Mouse (Mus musculus) small intestine, adult 2 months (tissue): Measurements from ENCODE around the gene A930017K11Rik. TPM values are rescaled to one million over a fixed set of nuclear protein-coding genes. Genes with fewer than 3 reads are reported as not detected.
A peak's percentile ranks its signal among the peaks of the same experiment; 100 is the strongest.

Experiments
- H3K27ac ChIP-seq: fragments of 200-500 bp; 2 replicates; pipeline ENCODE4 v1.5.1; 2012; ENCODE audit warnings: low read depth, low read length, control low read depth, inconsistent platforms; ENCODE audit not compliant: insufficient read depth
- H3K27me3 ChIP-seq: fragments of 200-500 bp; 2 replicates; pipeline ENCODE4 v1.6.1; 2012; ENCODE audit warnings: mild to moderate bottlenecking, moderate library complexity, low read length, inconsistent platforms; ENCODE audit not compliant: control insufficient read depth, insufficient read depth
- H3K36me3 ChIP-seq: fragments of 200-500 bp; 2 replicates; pipeline ENCODE4 v1.6.1; 2012; ENCODE audit warnings: mild to moderate bottlenecking, low read length, control low read depth, inconsistent platforms; ENCODE audit not compliant: control insufficient read depth, insufficient read depth
- H3K4me1 ChIP-seq: fragments of 200-500 bp; 2 replicates; pipeline ENCODE4 v1.6.1; 2012; ENCODE audit warnings: low read length, inconsistent platforms, mixed read lengths; ENCODE audit not compliant: control insufficient read depth, insufficient read depth, insufficient read length
- H3K4me3 ChIP-seq: fragments of 200-500 bp; 2 replicates; pipeline ENCODE4 v1.5.1; 2012; ENCODE audit warnings: low read depth, mild to moderate bottlenecking, control low read depth, inconsistent platforms, low read length, moderate library complexity
- CTCF ChIP-seq: fragments of 200-500 bp; IDR thresholded peaks from 2 replicates; pipeline ENCODE4 v1.5.1; 2012; ENCODE audit warnings: low read depth, mild to moderate bottlenecking, control low read depth, inconsistent platforms, low read length, moderate library complexity, mixed read lengths; ENCODE audit not compliant: insufficient replicate concordance, insufficient read length; ENCODE audit errors: extremely low read depth
- POLR2A ChIP-seq: fragments of 200-500 bp; IDR thresholded peaks from 2 replicates; pipeline ENCODE4 v1.6.1; 2012; ENCODE audit warnings: low read depth, mild to moderate bottlenecking, control low read depth, inconsistent platforms, low read length, moderate library complexity
- WGBS: fragments of 180-500 bp; shearing (Covaris S2); methylation state at CpG from one replicate; pipeline ENCODE4 v1.1.7; 2018; 5-methylcytosine and 5-hydroxymethylcytosine counted together
- polyA plus RNA-seq: library from polyadenylated mRNA; depleted of rRNA; stranded (reverse); fragments of >200 nt; gene quantifications from 2 replicates; pipeline ENCODE4 v1.2.3, GENCODE M21; 2012

Gene A930017K11Rik
- polyA plus RNA-seq, 1 experiment, result not detected

GRCm38 (mm10) chr17:25922120-25922519 lies 30.2 kb downstream of the A930017K11Rik start:
- peaks cover 5% of the 10 kb centered on the region; the same call in 1 of the 2 replicates for H3K36me3 ChIP-seq
- peaks cover 16% of the 10 kb centered on the region; the same call in 1 of the 2 replicates for H3K4me1 ChIP-seq
- no peaks in the 10 kb centered on the region for H3K27me3 ChIP-seq
- H3K4me3 ChIP-seq, result no peak overlapping the region
- TF ChIP-seq CTCF (no peak), POLR2A (no peak)
- WGBS, result 51% methylated on average over 5 of the region's 5 CpGs
- H3K27ac ChIP-seq, result no peak overlapping the region

- Histone ChIP-seq H3K4me1 (peaks cover 20% of the 10 kb centered on the region; the same call in 1 of the 2 replicates), H3K27ac (peak overlapping the region; percentile 97), H3K27me3 (no peaks in the 10 kb centered on the region), H3K4me3 (peak overlapping the region; percentile 74), H3K36me3 (no peaks in the 10 kb centered on the region)
- under 1% methylated on average over 40 of the region's 40 CpGs for WGBS
- TF ChIP-seq CTCF (no peak), POLR2A (peak; percentile 53; the same call in 1 of the 2 replicates)
These were observed 32.4 kb downstream of the A930017K11Rik start for GRCm38 (mm10) chr17:25919786-25920642.

GRCm38 (mm10) chr17:25919144-25919785 lies 33.1 kb downstream of the A930017K11Rik start, which contains the start of gene Rab40c:
TSS of gene Rab40c (minus strand) at chr17:25919727.
- 1% methylated on average over 77 of the region's 78 CpGs for WGBS

GRCm38 (mm10) chr17:25918037-25918750 lies 34.2 kb downstream of the A930017K11Rik start:
- peak overlapping the region; percentile 59 for H3K27ac ChIP-seq
- H3K27me3 ChIP-seq, result no peaks in the 10 kb centered on the region
- peaks cover 32% of the 10 kb centered on the region; the same call in 1 of the 2 replicates for H3K4me1 ChIP-seq
- TF ChIP-seq CTCF (no peak), POLR2A (no peak)
- H3K36me3 ChIP-seq, result no peaks in the 10 kb centered on the region
- 74% methylated on average over 9 of the region's 9 CpGs for WGBS
- peak overlapping the region; percentile 13 for H3K4me3 ChIP-seq

More at GRCm38 (mm10) chr17:25919144-25919785, 33.1 kb downstream of the A930017K11Rik start, which contains the start of gene Rab40c:
- no peaks in the 10 kb centered on the region for H3K27me3 ChIP-seq
- TF ChIP-seq POLR2A, result no peak
- peak within 1 kb of the TSS; percentile 97 for H3K27ac ChIP-seq
- peaks cover 24% of the 10 kb centered on the region; the same call in 1 of the 2 replicates for H3K4me1 ChIP-seq
- H3K4me3 ChIP-seq, result peak within 1 kb of the TSS; percentile 96
- no peaks in the 10 kb centered on the region for H3K36me3 ChIP-seq

- WGBS, result 24% methylated on average over 8 of the region's 8 CpGs
- no peak overlapping the region for H3K4me3 ChIP-seq
- H3K27me3 ChIP-seq, result no peaks in the 10 kb centered on the region
- H3K27ac ChIP-seq, result peak overlapping the region; percentile 59
- TF ChIP-seq POLR2A (no peak), CTCF (no peak)
- H3K36me3 ChIP-seq, result no peaks in the 10 kb centered on the region
- H3K4me1 ChIP-seq, result peaks cover 37% of the 10 kb centered on the region; the same call in 1 of the 2 replicates
These were observed 35.3 kb downstream of the A930017K11Rik start for GRCm38 (mm10) chr17:25916931-25917647.

- no peaks in the 10 kb centered on the region for H3K27me3 ChIP-seq
- WGBS, result 57% methylated on average over 4 of the region's 4 CpGs
- no peaks in the 10 kb centered on the region for H3K36me3 ChIP-seq
- TF ChIP-seq POLR2A (no peak), CTCF (no peak)
- peaks cover 45% of the 10 kb centered on the region; the same call in 1 of the 2 replicates for H3K4me1 ChIP-seq
- no peak overlapping the region for H3K4me3 ChIP-seq
- H3K27ac ChIP-seq, result peak overlapping the region; percentile 6
These were observed 38.1 kb downstream of the A930017K11Rik start for GRCm38 (mm10) chr17:25914295-25914694.
